Mouse (Mus musculus) Muller cell, postnatal 12 days (primary cell): ENCODE measurements at regions not wholly inside any gene's neighbourhood (a gene's known extent, or its start where the extent isn't known, plus 50 kb on each side); places are given as distances from the start of the nearest gene placed in this dataset.

Source experiments
- DNase-seq: peaks from one replicate; pipeline ENCODE4 v3.0.0-alpha.2; 2015; ENCODE audit errors: inconsistent ontology term

DNA sequence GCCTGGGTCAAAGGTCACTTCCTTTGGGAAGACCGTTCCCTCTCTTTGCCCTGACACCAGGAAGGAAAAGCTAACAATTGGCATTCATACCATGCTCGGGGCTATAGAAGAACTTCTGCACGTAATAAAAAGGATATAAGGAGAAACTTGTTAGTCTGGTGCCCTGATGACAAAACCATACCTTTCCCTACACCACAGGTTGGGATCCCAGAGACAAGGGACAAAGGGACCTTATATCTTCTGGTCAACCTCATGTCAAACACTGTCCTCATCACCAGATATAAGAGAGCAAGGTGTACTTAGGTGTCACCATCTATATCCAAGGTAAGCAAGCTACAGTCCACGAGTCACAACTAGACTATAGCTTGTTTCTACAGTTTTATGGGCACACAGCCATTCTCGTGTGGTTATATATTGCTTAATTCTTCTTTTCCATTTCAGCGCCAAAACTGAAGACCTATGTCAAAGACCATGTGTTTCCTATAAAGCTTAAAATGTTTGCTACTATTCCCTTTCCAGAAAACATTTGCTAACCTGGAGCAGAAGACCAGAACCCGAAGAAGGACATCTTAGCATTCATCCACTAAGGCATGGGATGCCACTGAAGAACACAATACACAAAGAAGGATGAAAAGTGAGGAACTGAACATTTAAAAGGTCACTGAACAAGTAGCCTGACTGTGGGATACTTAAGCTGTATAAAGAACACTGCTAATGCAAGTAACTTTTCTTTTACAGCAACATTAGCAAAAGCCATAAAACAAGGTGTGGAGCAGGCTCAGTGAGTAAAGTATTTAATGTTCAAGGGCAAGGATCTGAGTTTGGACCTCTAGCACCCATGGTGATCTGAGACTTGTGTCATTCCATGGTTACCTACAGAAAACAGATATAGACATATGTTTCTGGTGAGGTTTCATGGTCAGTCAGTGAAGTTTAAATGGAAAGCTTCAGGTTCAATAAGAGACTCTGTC, 437.7 kb upstream of the Cd180 start:
- no peak for DNase-seq

- no peak for DNase-seq
Measured at GRCm38 (mm10) chr13:102258207-102258606, 435.2 kb upstream of the Cd180 start.

- no peak for DNase-seq
Measured at GRCm38 (mm10) chr13:102273818-102274217, 419.5 kb upstream of the Cd180 start.

- DNase-seq, result no peak
Measured at GRCm38 (mm10) chr13:102275296-102275695, 418.1 kb upstream of the Cd180 start.

- DNase-seq, result no peak
Measured at GRCm38 (mm10) chr13:102276885-102277284, 416.5 kb upstream of the Cd180 start.

GRCm38 (mm10) chr13:102280198-102280597, 413.2 kb upstream of the Cd180 start:
- DNase-seq, result no peak

- DNase-seq, result peak; percentile 75
Measured at GRCm38 (mm10) chr13:102294451-102294850, 398.9 kb upstream of the Cd180 start.

DNA sequence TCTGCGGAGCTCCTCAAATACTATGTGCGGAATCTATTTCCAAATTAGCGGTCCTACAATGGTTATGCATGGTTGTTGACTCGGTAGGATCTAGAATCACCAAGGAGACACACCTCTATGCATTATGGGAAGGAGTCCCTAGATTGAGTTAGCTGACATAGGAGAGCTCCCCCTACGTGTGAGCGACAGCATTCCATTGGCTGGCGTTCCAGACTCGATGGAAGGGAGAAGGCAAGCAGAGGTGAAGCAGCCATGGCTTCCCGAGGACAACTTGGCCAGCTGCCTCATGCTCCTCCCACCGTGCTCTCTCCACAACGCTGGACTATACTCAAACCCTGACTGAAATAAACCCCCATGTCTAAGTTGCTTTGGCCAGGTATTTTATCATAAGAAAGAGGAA, 398.3 kb upstream of the Cd180 start:
- DNase-seq, result no peak

DNA sequence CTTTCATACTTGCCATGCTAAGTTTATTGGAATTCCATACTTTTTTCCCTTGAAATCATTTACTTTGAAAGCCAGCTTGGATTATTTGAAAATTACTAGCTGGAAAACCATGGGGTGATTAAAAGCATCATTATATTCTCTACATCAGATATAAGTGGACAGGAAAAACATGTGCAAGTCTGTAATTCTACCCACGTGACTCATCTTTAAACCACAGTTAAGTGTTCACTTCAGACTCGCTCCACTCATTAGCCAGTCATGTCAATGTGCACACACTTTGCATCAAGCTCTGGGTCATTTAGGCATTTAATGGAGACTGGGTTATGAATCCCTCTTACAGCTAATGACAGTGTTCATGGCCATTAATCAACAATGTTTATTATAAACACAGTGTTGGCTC, 385.4 kb upstream of the Cd180 start:
- peak; percentile 47 for DNase-seq

DNA sequence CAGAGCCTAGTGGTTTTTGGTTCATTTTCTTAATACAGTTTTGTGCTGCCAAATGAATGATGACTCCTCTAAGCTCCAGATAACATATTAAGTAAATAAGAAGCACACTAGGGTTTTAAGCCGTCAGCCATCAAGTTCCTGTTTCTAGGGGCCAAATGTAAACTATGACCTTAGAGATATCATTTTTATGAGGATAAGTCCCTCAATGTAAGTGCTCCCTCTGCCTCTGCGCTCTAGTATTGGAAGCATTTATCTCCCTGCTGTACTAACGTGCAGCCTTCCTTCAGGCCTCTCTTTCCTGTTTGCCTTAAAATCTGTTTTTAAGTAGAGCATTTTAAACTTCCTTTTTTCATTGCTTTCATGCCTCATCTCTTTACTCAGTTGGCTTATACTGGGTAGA, 381.3 kb upstream of the Cd180 start:
- DNase-seq, result no peak

GRCm38 (mm10) chr13:102315921-102316692, 377.3 kb upstream of the Cd180 start:
- peak; percentile 80 for DNase-seq

DNA sequence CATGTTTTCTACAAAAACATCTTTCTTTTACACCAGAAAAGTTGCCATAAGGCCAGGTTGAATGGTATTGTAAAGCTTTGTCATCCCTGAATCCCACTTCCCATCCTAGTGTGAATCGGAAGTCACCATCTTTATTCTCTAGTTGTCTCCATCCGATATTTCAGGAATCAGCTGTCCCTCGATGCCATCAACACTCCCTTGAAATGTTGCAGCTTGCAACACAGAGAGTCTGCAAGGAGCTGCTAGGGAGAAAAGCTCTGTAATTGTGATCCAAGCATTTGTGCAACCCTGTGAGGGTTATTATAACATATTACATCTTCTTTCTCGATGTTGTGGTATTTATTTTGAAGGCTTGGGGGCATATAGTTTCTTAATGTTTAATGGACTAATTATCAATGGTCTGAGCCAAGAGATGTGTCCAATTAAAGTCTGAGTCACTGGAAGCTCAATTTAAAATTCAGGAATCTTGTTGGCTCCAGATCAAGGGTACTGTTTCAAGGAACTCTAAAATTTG, 374.4 kb upstream of the Cd180 start:
- DNase-seq, result peak; percentile 80

- DNase-seq, result peak; percentile 74
Measured at GRCm38 (mm10) chr13:102319453-102319852, 373.9 kb upstream of the Cd180 start.

DNA sequence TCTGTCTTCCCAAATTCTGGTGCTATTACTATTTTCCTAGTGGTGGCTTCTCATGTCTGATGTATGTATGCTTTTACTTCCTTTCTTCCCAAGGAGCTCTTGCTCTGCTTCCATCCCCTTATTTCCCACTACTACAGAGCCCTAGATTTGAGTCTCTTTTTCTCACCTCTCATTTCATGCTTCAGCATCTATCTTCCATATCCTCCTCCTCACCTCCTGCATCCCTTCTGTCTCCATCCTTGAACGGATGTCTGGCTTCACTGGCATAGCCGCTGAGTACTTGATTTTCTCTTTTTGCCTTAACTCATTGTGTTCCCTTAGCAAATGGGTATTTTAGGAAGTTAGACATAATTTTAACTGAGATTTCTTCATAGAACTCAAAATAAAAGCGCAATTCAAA, 369.5 kb upstream of the Cd180 start:
- no peak for DNase-seq

DNA sequence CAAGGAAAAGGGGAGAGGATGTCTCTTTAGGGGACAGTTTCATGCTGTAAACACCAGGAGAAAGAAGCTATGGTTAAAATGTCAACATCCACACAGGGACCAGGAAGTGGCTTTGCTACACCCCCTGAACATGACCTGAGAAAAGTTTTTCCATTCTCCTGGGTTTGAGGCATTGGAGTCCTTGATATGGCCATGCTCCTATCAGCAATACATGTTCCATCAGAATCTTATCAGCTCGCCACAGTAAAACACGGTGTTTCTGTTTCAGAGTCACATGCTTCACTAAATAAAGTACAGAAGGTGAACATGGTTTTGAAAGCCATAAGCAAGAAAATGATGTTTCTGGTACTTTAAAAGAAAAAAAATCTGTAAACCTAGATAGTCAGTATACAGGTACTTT, 367.4 kb upstream of the Cd180 start:
- DNase-seq, result no peak

GRCm38 (mm10) chr13:102326544-102326943, 366.8 kb upstream of the Cd180 start:
- no peak for DNase-seq

DNA sequence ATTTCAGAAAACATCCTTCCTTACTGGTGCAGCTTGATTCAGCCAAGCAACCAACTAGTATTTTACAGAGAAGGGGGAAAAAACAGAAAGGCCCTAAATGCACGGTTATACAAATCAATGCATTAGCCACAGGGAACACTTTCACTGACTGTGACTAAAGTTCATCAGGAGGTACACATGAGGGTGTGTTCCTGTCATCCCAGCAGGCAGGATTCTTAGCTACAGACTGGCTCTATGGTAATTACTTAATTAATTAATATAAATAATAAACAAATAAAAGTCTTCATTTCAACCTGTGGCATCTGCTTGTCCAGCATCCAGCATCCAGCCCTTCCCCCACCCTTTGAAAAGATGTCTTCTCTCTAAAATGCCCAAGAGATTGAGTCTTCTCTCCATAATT, 359.7 kb upstream of the Cd180 start:
- DNase-seq, result no peak

DNA sequence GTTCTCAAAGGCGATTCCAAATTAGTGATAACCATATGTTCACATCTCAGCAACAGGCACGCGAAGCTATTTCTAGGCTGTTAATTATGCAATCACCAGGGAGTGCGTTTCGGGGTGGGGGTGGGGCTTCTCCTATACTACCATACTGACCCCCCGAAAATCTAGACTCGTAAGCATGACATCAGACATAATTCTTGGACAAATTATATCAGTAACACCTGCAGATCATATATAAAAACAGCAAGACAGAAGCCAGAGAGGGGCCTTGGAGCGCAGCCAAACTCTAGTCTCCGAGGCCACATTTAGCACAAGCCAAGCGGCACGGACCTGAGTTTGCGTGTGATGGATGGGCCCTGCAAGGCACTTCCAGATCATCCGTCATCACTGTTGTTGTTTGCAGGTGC, 359.2 kb upstream of the Cd180 start:
- no peak for DNase-seq

- DNase-seq, result no peak
Measured at GRCm38 (mm10) chr13:102343236-102343635, 350.1 kb upstream of the Cd180 start.

DNA sequence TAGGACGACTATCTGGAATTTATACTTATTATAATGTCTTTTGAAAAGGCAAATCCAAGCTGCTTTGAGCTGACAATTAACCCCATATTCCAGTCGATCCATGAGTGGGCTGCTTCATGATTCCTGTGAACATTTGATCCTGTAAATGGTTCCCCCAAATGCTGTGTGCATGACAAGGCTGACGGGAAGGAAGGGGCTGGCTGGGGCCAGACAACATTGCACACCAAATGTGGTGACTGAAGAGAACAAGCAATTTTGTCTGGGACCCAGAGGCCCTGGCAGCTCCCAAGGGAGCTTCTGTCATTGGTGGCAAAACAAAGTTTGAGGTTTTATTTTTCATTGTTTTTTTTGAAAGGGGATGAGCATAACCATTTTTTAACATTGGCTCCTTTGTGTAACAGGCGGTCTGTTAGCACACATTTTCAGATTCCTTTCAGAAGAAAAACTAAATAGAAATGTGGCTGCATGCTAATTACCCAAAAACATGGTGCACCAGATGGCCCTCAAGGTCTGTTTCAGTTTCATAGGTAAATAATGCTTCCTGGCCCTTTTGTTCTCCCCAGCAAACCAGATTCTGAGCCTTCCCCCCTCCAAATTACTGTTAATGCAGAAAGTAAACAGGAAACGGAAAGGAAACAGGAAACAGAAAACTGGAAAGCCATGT, 348.6 kb upstream of the Cd180 start:
- DNase-seq, result no peak

DNA sequence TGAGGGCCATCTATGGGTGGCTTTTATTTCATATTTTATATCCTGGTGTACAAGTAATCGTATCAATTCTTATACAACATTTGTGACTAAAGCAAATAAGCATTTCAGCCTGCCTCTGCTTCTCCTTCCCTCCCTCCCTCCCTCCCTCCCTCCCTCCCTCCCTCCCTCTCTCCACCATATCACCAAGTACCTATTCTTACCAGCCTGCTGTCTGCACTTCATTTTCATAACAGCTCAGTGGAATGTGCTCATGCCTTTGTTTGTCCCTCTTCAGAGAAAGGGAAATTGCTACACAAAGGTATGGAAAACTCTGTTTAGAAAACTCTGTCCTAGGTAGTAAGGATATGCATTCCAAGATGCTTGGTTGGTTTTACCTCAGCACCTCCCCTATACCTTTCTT, 343.9 kb upstream of the Cd180 start:
- DNase-seq, result no peak
